Mouse (Mus musculus): ENCODE measurements around the gene Cblb.

The Cblb gene

DNA sequence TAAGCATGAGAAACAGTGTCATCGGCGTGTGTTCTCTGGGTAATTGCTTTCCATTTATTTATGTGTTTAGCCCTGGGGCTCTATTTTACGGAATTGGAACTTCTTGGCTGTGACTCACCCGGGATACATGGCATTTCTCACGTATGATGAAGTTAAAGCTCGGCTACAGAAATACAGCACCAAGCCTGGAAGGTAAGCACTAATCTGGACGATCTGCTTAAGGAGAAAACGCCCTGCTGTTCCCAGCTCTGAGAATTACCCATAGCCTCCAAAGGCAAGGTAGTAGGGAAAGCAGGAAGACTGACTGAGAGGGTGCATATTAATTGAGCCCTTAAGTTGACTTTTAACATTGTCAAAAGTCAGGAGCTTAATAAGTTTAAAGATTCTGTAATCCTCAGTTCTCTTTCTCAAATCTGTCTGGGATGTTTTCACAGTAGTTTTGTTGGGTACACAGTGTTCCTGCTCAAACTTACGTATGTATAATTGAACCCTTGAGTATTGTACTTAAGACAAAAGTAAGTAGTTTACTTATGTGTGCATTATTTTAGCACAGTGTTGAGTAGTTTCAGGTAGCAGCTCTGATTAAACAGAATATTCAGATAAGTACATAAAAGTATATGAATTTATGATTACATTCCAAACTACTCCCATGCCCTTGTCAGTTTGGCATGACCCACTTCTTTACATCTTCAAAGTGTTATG is 104.8 kb downstream of the Cblb start:
- DNase-seq: no peak

DNA sequence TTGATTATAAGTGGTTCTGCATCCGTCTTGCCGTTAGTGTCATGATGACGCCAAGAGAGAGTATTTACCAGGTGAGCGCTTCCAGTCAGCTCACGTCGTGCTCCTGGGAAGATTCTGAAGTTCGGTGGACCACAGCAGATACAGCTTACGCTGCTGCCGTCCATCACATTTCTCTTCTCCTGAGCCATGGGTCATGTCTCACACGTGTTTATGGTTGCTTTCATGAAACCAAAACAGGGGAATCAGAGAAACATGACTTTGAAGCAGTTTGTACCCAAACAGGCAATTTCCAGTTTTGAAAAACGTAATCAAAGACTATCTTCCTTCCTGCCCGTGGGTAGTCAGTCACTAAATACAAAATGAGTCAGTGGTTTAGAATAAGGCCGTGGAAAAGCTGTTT is 112.1 kb downstream of the Cblb start:
- no peak for DNase-seq

DNA sequence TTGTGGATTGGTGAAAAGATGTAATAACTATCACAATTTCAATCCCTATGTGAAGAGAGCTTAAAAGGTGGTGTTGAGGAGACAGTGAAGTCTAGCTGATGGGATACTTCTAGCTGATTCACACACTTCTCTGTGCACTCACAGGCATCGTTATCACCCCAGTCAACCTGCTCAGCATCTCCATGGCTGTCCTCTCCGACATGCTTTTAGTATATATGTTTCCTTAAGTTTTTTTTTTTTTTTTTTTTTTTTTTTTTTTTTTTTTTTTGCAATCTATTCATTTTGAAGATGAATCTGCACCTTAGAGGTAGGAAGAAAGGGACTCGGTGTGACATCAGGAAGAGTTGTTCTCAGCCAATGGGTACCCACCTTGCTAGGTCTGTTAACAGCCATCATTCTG is 112.8 kb downstream of the Cblb start:
- DNase-seq: no peak

DNA sequence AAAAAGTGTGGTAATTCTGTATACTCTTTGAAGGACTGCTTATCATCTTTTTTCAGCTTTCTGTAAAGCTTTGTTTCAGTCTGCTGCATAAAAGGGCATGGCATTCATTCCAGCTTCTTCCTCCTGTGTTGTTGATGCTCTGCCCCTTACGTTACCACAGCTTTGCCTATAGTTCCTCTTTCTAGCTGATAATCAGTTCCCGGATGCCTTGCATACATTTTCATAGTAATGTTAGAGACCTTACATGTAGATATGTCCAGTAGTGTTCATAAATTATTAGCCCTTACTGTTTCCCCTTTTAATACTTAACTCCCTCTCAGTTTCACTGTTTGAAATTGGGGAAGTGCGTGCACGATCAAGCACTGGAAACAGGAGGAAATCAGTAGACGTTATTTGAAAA is 113.8 kb downstream of the Cblb start:
- no peak for DNase-seq

DNA sequence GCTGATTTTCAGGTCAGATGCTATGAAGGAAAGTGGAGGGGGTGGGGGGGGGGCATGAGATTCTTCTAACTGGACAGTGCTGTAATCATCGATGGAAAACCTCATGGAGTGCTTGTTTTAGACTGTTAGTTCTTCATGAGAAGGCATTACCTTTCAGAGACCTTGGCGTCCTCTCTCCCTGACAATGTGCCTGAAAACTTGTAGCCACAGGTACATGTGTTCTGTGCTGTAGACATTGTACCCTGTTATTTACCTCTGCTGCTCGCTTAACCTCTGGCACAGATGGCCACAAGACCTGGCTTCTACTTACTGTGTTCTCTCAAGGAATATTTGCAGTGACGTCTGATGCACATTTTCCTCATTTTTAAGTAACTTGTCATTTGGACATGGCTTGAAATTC is 114.5 kb downstream of the Cblb start:
- DNase-seq: no peak

DNA sequence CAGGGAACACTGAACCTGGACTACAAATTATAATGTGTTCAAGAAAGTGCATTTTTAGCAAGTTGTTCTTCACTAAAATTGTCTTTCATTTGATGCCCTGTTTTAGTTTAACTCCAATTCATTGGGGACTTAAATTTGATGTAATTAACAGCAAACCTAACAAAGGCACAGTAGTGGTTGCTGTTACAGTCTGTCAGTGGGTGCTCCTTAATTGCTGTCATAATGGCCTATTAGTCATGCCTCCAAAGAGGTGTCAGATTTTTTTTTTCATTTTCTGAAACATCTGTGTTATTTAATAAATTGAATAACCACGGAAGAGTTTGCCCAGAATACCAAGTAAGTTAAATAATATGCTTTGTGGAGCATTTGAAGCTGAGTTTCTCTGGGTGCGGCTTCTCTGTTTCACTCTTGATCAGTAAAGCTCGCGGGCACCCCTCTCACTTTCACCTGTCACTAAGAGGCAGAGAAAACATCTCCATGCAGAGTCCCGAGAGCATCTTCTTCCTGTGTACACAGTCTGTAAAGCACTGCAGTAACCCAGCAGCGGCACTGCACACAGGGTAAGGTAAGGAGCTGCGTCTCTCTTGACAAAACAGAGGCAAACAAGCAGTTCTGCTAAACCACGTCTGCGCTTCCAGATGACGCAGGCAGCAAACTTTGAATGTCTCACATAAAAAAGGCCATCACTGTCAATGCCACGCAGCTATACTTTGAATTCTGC is 116.1 kb downstream of the Cblb start:
- DNase-seq: no peak

DNA sequence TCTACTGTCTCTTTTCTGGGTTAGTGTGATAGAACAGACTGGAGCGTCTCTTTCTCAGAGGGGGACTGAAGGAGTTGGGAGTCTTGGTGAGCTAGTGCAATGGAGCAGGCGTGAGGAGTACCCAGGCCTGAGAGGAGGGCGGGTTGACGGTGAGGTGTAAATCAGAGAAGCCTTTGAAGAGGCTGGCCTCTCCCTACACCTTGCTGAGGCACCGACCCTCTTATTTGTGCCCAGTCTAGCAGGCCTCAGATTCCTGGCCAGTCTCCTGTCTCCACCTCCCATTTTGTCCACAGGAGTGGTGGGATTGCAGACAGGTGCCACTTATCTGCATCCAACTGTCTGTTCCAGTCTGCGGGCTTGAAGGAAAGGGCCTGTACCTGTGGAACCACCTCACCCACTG is 117.0 kb downstream of the Cblb start:
- DNase-seq: no peak

DNA sequence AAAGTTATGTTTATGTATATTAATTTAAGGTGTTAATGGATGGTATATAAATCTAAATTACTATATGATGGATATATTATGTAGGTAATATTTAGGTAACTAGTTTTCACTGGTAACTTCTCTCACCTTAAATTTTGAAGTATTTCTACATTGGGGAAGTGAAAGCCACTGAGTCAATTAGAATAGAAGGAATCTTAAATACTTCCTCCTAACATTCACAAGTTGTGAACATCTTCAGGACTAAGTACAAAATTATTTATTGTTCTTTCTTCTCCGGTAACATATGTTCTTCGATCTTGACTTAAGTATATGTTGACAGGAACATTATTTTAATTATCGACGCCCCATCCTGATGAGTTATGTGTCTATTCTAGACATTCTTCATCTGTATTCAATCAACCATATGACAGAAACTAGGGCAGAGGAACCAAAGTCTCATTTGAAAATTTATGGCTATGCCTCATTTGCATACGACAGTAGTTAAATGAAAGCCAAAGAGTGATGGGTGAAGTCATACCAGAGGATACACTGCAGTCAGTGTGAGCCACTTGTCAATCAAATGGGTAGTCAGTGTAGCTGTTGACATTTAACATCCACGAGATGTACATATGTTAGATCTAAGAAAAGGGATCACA is 118.2 kb downstream of the Cblb start:
- no peak for DNase-seq

DNA sequence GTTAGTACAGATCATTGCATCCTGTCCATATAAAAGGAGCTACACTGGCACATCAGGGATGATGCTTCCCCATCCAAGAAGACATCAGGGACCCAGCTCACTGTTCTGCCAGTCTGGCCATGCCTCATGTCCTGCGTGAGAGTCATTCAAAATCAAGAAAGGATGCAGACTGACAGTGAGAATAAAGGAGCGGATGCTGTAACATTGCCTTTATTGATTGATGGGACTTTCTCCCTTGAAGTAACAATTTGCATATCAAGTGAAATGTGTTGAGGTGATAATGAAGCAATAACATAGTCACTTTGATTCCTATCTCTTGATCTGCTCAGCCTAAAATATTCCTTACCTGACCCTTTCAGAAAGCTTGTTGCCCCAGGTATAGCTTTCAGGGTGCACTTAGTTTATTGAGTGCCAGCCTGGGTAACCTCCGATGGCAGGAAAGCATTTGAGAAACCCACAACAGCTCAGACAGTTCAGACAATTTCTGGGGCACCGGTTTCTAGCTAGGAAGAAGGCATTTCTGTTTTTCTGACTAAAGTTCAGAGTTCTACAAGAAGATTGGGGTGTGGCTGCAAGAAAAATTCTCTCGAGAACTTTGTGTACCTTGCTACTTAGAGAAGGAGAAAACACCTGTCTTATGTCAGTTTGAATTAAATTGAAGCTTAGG is 124.1 kb downstream of the Cblb start:
- no peak for DNase-seq

DNA sequence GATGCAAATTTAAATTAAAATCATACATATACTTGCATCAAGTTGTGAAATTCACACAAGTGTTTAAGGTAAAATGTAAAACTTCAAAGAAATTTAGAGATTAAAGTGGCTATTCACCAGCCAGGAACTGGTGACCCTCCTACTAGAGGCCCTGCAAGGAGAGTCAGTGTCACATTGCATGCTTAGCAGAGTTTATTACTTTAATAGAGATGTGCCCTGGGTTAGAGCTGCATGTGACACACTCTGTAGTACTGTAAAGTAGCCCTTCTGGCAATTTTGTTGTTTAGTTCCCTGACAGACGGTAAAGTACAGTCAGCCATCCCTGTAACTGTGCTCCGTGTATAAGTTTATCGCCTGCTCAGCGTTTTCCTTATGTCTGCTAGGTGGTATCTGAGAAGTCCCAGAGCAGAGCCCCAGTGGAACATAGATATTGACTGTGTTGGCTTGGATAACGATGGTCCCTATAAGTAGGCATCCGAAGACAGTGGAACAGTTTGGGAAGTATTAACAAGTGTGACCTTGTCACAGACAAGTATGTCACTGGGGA is 129.0 kb downstream of the Cblb start:
- DNase-seq: no peak

DNA sequence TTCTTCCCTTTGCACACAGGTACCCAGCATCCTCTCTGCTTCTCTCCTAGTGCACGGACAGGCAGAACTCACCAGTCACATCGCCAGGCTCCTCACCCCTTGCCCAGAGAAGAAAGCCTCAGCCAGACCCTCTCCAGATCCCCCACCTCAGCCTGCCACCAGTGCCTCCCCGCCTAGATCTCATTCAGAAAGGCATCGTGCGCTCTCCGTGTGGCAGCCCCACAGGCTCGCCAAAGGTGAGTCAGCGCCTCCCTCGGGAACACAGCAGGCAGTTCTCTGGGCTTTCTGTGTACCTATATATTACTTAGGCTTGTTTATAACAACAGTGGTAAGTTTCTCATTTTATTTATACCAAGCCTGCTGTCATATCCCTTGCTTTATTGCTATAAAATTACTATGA is 133.2 kb downstream of the Cblb start:
- DNase-seq: no peak

DNA sequence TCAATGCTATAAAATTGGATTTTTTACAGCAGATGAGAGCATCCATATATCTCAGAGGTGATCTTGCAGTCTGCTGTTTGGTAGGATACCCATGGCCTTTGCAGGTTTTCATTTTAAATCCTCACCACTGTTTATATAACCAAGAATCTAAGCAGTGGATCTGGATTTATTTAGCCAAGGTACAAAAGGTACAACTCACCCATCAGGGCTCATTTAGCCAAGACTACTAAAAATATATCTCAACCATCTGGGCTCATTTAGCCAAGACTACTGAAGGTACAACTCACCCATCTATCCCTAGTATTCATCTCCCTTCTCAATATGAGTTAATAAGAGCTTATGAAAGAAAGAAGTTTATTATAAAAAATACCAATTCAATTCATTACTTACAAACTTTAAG is 142.2 kb downstream of the Cblb start:
- DNase-seq: no peak

DNA sequence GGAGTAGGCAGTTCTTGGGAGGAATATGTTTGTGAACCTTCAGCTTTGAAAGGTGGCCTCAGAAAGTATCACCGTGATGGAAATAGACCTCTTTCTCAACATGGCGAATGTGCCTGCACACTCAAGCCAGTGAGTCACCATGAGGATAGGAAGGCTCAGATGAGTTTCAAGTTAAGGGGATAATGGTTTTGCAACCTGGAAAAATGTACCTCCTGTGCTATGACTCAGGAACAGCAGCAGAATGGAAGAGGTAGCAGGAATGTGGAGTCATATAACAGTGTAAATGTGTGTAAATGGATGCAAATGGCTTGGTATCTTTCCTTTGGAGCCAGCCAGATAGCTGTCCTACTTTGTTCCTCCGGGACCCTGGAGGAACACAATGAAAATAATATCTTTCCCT is 148.8 kb downstream of the Cblb start:
- DNase-seq: no peak

DNA sequence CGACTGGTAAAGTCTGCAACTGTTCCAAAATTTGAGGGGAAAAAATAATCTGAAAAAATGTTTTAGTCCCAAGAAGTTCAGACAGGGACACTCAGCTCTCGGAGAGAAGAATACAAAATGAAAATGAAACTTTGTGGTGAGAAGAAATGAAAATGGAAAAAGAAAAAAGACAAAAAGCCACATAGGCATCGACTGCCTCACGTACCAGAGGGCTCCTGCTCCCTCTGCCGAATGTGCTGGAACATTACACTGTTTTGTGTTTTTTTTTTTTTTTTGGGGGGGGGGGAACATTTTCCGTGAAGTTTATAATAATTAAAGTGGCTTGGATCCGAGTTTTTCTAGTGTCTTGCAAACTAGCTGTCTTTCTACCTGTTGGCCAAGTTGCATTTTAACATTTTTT is 151.0 kb downstream of the Cblb start:
- DNase-seq: no peak

DNA sequence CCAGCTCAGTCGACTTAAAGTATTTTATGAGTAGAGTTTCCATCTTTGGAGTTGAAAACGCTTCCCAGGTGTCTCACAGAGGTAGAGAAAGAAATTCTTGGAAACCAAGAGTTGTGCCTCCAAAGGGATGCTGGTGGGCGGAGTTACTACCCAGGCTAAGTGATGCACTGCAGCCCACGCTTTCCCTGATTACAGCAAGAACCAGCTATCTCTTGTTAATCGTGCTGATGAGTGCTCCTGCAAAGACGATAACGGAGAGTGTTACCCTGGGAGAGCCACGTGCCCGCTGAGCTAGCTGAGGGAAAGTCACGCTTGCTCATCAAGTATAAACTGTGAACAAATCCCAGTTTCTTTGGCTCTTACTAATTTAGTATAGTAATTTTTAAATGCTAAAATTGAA is 153.3 kb downstream of the Cblb start:
- no peak for DNase-seq

DNA sequence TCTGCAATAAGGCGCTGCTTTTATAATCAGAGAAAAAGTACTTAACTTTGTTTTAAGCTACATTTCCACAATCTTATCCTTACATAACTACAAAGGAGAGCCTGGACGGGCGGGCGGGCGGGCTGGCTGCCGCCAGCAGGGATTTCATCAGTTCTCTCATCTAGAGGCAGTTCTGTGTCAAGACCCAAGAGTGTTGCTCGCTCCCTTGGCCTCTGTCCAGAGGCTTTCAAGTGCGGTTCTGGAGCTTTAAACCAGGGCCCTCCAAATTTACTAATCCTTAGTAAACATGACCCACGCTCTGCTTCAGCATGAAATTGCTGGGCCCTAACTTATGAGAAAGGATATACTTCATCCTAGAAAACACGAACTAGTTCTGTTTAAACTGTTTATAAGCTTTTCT is 155.7 kb downstream of the Cblb start:
- DNase-seq: peak; percentile 73

DNA sequence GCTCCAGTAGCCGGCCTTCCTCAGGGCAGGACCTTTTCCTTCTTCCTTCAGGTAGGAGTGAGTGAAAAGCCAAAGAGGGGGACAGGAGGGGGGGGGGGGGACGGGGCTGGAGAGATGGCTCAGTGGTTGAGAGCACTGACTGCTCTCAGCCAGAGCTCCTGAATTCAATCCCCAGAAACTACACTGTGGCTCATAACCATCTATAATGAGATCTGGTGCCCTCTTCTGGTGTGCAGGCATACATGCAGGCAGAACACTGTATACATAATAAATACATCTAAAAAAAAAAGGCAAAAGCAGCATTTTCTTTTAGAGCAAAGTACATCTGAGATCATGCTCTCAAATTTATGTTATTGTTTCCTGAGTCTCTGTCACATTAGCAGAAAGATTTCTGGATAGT is 158.1 kb downstream of the Cblb start:
- no peak for DNase-seq

DNA sequence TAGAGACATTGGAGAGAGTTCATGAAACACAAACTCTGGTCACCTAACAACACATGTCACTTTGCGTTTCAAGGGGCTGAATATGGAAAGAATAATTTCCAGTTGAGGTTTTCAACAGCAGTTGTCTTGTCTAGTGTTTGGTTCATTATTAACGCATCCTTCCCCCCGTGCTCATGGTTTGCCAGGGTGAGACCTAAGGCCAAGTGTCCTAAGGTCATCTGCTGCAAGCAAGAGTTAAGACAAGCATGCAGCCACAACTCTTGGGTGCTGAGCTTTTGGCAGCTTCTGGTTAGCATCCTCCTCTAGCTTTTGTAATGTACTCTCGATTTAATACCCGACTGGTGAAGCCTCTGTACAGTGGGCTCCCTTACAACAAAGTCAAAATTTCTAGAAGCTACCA is 159.7 kb downstream of the Cblb start:
- DNase-seq: no peak

DNA sequence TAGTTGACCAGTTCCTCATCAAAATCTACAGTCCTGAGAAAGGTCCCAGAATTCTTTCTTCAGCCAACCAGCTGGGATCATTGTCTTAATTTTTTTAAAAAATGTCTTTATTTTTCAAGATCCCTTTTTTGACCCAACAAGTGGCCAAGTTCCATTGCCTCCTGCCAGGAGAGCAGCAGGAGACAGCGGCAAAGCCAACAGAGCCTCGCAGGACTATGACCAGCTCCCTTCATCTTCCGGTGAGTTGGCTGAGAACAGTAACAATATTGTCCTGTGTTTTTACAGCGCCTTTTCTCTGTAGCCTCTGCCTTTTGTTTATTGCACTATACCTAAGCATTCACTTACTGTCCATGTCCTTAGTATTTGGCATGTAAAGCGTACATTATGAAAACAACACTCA is 163.0 kb downstream of the Cblb start:
- no peak for DNase-seq

DNA sequence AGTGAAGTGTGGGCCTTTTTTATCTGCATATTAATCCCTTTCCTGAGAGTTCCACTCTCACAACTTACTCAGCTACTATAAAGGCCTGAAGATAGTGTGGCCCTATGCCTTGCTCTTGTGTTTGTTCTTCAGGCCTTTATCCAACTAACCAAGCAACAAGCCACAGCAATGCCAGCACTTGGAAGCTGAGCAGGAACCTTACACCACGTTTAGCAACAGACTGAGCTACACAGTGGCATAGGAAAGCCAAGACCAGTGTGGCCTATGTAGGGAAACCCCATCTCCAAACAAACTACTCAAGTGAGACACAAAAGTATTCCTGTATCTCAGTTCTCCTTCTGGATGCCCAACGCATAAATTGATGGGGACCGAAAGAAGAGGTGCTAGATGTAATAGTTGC is 163.8 kb downstream of the Cblb start:
- no peak for DNase-seq

DNA sequence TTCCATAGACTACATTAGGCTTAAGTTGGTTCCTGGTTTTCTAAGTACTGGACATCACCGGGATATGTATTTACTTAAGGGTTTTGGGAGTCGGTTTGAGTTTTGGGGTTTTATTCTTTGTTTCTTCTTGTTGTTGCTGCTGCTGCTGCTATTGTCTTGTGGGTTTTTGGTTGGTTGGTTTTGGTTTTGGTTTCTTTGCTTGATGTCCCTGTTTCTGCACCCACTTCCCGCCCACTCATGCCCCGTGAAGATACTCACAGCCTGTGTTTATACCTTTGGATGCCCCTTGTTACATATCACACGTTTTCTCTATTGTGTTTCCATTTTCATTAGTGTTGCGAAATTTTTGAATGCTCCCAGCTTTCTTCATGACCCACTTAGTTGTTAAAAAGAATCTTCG is 169.1 kb downstream of the Cblb start:
- no peak for DNase-seq

DNA sequence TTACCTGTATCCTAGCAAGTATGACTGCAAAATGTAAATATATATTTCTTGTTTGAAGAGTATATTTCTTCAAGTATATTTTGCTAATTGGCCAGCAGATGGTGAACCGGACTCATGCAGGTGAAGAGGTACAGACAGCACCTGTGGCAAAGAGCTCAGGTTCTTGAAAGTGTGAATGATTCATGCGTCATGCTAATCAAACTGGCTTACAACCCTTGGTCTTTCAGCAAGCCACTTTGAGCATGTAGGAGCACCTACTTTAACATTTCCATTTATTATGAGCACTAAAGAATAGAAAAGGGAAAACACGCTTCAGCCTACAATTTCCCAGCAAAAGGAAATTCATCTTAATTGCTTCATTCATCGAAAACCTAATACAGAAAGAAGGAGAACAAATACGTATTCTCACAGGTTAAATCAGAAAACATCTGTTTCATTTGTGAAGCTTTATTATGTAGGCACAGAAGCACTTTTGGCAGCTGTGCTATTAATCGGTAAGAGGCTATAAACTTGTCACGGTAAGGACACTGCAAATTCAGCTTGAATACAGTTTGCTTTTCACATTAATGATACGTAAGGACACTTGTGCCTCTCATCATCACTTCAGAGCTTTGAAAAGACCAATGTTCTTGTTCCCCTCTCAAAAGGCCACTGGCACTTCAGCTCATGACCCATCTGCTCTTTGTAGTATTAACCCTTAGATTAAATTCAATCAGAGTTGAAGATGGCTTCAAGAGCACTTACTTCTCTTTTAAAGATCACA is 180.0 kb downstream of the Cblb start:
- DNase-seq: no peak

DNA sequence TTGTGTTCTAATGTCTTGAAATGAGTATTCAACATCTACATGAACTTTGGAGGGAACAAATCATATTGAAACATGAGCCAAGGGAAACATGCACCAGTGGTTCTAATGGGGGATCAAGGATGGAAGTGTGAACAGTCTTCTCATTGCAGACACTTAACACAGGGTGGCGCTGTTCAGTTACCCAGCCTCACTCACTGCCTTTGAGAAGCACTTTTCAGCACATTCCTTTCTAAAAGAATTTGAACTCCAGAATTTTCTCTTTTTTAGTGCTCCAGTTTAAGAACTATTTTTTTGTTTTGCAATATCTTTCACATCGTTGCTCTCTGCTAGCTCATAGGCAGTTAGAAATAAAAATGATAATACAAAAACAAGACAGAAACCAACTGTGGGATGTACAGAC is 188.0 kb downstream of the Cblb start:
- peak; percentile 63 for DNase-seq
